8 mouse cellular contexts compared by ENCODE assay signal in genomic region chr3:152259409-152259808, GRCm38 (mm10). TPM values are rescaled to one million over a fixed set of nuclear protein-coding genes. Genes with fewer than 3 reads are reported as not detected.
A peak's percentile ranks its signal among the peaks of the same experiment; 100 is the strongest.
DNase-seq lines count a peak whose midpoint lies in the region; ATAC-seq lines count a peak whose summit lies in the region.
"Not testable (repeated sequence)": the region's sequence is repeated elsewhere in the genome, so short reads cannot be mapped to it uniquely, and the experiment has no call there.

No protein-coding gene starts in this region.

- 41% methylated on average over 8 of the region's 9 CpGs for WGBS in hindbrain, embryonic 12.5 days

- H3K4me1 ChIP-seq in hindbrain, embryonic 12.5 days, result peaks cover 12% of the 10 kb centered on the region

- H3K4me3 ChIP-seq in hindbrain, embryonic 12.5 days, result not testable (repeated sequence)

- not testable (repeated sequence) for H3K4me2 ChIP-seq in hindbrain, embryonic 12.5 days (replicated peaks)

- 0 out of 2 replicates have a peak, but pooled peaks have one; percentile 39 for ATAC-seq in hindbrain, embryonic 12.5 days (ENCODE audit: low FRiP score)

- DNase-seq in NIH3T3 (ENCODE audit: low read depth), result peak; percentile 93
- DNase-seq in cerebellum, adult 9-11 months, result peak; percentile 31
- DNase-seq in frontal cortex, postnatal 25 days (ENCODE audit: low spot score in 2 of 2), result peak; percentile 65 to 72
- peak; percentile 64 for DNase-seq in layer of hippocampus, adult 9-11 months
- peak; percentile 89 for DNase-seq in lung, postnatal 10 days
- DNase-seq in retina, postnatal 7 days (ENCODE audit: low read depth, low spot score), result peak; percentile 70
- peak; percentile 43 to 62 for DNase-seq in urinary bladder, adult 18-20 months (ENCODE audit: low spot score in 2 of 2)

- H3K36me3 ChIP-seq in hindbrain, embryonic 12.5 days, result not testable (repeated sequence)

- H3K27me3 ChIP-seq in hindbrain, embryonic 12.5 days, result peaks cover 13% of the 10 kb centered on the region

- not testable (repeated sequence) for H3K27ac ChIP-seq in hindbrain, embryonic 12.5 days

- H3K9me3 ChIP-seq in hindbrain, embryonic 12.5 days (replicated peaks), result not testable (repeated sequence)

- not testable (repeated sequence) for H3K9ac ChIP-seq in hindbrain, embryonic 12.5 days

RNA-seq across cellular contexts. Expression of gene Nexn, which starts 6.7 kb away (rescaled TPM):
- polyA plus RNA-seq in hindbrain, embryonic 12.5 days (2016; fragmentation: Nextera tagmentation; extraction: Ambion mirVana), result 5.4 and 12.0 TPM in 2 replicates

RNA-seq across cellular contexts. Expression of gene Fubp1, which starts 49.2 kb away (rescaled TPM):
- 359 and 362 TPM in 2 replicates for polyA plus RNA-seq in hindbrain, embryonic 12.5 days (2016; fragmentation: Nextera tagmentation; extraction: Ambion mirVana)

RNA-seq across cellular contexts. Expression of gene Dnajb4, which starts 49.3 kb away (rescaled TPM):
- polyA plus RNA-seq in hindbrain, embryonic 12.5 days (2016; fragmentation: Nextera tagmentation; extraction: Ambion mirVana), result 32.3 and 32.9 TPM in 2 replicates

Comparison
In these comparisons a context has a peak if more than half of its experiments do, and no peak if none do; other contexts are left out.
1. DNase-seq: peak in every context shown above with its lines; median percentile 93 in NIH3T3; 89 in lung, postnatal 10 days; 70 in retina, postnatal 7 days; 68 in frontal cortex, postnatal 25 days; 64 in layer of hippocampus, adult 9-11 months; 52 in urinary bladder, adult 18-20 months; 31 in cerebellum, adult 9-11 months.